Mouse (Mus musculus) cortical plate, adult 2 months (tissue): ENCODE measurements at regions not wholly inside any gene's neighbourhood (a gene's known extent, or its start where the extent isn't known, plus 50 kb on each side); places are given as distances from the start of the nearest gene placed in this dataset.

Source experiments
- H3K27ac ChIP-seq: fragments of 200-500 bp; 2 replicates; pipeline ENCODE4 v1.5.1; 2012; ENCODE audit warnings: low read length, control low read depth, inconsistent platforms; ENCODE audit not compliant: insufficient read depth
- H3K4me1 ChIP-seq: fragments of 200-500 bp; 2 replicates; pipeline ENCODE4 v1.6.1; 2011; ENCODE audit warnings: low read length; ENCODE audit not compliant: control insufficient read depth, insufficient read depth
- H3K4me3 ChIP-seq: fragments of 200-500 bp; 2 replicates; pipeline ENCODE4 v1.5.1; 2011; ENCODE audit warnings: mild to moderate bottlenecking, low read length, control low read depth; ENCODE audit not compliant: insufficient read depth
- CTCF ChIP-seq: fragments of 200-500 bp; IDR thresholded peaks from 2 replicates; pipeline ENCODE4 v1.5.1; 2011; ENCODE audit warnings: mild to moderate bottlenecking, control low read depth, low read length; ENCODE audit not compliant: insufficient read depth; ENCODE audit errors: extremely low read depth
- POLR2A ChIP-seq: fragments of 200-500 bp; IDR thresholded peaks from 2 replicates; pipeline ENCODE4 v1.6.1; 2011; ENCODE audit warnings: mild to moderate bottlenecking, low read length, control low read depth; ENCODE audit not compliant: insufficient read depth; ENCODE audit errors: extremely low read depth

DNA sequence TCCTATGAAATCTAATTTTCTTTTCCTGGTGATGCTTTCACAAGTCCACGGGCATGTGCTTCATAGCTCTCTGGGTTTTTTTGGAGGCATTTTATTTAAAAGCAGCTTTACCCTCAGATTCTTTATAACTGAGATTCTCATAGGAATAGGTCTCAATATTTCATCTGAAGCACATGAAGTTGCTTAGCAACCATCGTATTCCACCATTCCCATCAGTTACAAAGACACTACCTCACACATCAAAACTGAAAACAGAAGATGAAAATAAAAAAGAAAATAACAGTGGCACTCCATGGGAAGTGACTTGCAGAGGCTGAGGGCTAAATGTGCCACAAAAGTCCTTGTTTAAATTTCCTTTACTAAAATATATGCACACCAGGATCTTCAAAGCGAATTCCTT is 384.0 kb upstream of the 1700015G11Rik start:
- H3K4me3 ChIP-seq, result no peak overlapping the region
- TF ChIP-seq POLR2A (no peak), CTCF (no peak)

GRCm38 (mm10) chr7:52391793-52392192 is 376.3 kb upstream of the 1700015G11Rik start:
- Histone ChIP-seq H3K4me3 (no peak overlapping the region), H3K27ac (no peak overlapping the region), H3K4me1 (no peaks in the 10 kb centered on the region)
- TF ChIP-seq CTCF, result peak; percentile 50; the same call in 1 of the 2 replicates
- no peak for TF ChIP-seq POLR2A

More for the DNA sequence above, 384.0 kb upstream of the 1700015G11Rik start:
- no peak overlapping the region for H3K27ac ChIP-seq
- no peaks in the 10 kb centered on the region for H3K4me1 ChIP-seq
